Mouse (Mus musculus) adrenal gland, adult (tissue): ENCODE data around the gene Nr3c2.

Source experiments
- DNase-seq, 2 experiments: peaks; one replicate each; pipeline ENCODE4 v3.0.0; 2022 to 2023; ENCODE audit warnings: low spot score in 1 of 2; ENCODE audit not compliant: inconsistent age in 2 of 2

Gene Nr3c2

DNA sequence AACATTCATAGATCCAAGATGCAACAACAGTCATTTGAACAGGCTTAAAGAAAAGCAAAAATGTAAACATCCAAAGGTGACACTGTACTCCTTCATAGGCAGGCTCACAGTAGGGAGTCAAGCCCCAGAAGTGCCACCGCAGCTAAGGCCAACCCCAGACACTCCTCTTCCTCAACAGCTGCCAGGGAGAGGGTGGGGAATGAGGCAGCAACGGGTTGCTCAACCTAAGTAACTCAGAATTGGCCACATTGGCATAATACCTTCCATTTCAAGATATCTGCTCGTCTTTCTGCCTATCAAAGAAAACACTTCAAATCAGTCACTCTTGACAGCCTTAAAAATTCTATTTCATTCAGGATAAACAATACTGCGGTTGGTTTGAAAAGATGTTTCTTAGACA, 392.9 kb downstream of the Nr3c2 start:
- DNase-seq: no peak

DNA sequence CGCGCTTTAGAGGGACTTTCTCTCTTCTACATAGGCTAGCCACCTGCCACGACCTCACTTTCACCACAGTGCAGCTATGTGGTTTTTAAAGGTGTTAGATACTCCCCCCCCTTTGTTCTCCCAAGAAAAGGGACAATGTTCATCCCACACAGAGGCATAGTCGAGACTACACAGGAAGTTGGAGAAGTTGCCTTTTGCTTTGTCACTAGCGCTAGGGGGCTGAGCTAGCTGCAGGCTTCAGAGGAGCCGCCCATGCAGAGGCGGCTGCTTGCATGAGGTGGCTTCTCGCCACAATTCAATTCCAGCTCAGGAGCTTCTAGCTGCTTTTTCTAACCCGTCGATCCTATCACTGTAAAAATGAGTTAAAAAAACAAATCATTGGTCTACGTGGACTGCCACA, 393.4 kb downstream of the Nr3c2 start:
- DNase-seq: no peak

DNA sequence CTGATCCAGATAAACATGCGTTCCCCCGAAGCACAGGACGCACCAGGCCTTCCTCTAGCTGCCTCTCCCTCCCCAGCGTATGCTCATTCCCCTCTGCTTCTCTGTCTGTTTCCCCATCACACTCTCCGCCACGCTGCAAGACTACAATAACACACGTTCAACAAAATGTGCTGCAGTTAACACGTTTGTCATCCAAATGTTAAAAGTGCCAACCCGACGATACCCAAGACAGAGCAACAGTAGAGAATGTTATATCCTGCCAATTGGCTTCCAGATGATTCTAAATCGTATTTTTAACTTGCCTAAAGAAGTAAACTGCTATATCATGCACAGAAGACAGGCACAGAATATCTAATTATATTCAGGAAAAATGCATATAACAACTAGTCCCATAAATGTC, 395.4 kb downstream of the Nr3c2 start:
- DNase-seq: no peak
